ENCODE assay signal across 10 mouse cellular contexts in the genomic region with DNA sequence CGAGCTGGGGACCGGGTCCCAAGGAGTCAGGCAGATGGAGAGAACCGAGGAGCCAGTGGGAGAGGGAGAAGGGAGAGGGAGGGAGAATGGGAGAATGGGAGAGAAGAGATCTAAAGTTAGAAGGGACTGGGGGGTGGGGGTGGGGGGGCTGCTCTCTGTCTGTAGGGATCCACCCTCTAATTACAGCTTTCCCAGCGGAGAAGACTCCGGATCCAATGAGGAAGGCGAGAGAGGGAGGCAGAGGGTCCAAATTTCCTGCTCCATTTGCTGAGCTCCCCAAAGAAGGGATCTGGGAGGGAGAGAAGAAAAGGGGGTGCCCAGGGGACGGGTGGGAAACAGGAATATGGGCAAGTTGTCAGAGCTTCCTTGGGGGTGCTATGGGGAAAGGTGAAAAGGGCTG. TPM values are rescaled to one million over a fixed set of nuclear protein-coding genes. Genes with fewer than 3 reads are reported as not detected.
DNase-seq lines count a peak whose midpoint lies in the region; ATAC-seq and TF ChIP-seq lines count a peak whose summit lies in the region.
"Had no signal": no experiment of that assay in that cellular context is flagged by ENCODE, and none has a peak within 500 bp of the region (broad histone marks: within the 10 kb centered on the region; RNA-seq: fewer than 3 reads in every experiment).

No protein-coding gene starts in this region.

- ATAC-seq in liver, embryonic 11.5 days (replicated peaks; ENCODE audit: low FRiP score), result no peak
- ATAC-seq in liver, postnatal 0 days, result no peak
- ATAC-seq in forebrain, embryonic 12.5 days (ENCODE audit: low FRiP score), result no peak
- ATAC-seq in limb, embryonic 11.5 days (ENCODE audit: insufficient number of reproducible peaks, low FRiP score, low TSS enrichment, low read depth), result no peak
- ATAC-seq in neural tube, embryonic 15.5 days (ENCODE audit: low FRiP score), result no peak

- H3K9me3 ChIP-seq in liver, embryonic 11.5 days (ENCODE audit: control insufficient read depth, low read length), result no peaks in the 10 kb centered on the region
- no peaks in the 10 kb centered on the region for H3K9me3 ChIP-seq in liver, postnatal 0 days (ENCODE audit: low read length)
- H3K9me3 ChIP-seq in forebrain, embryonic 12.5 days, result no peaks in the 10 kb centered on the region
- H3K9me3 ChIP-seq in limb, embryonic 11.5 days (ENCODE audit: control insufficient read depth, low read length), result no peaks in the 10 kb centered on the region
- no peaks in the 10 kb centered on the region for H3K9me3 ChIP-seq in neural tube, embryonic 15.5 days (replicated peaks)

- no peak overlapping the region for H3K27ac ChIP-seq in liver, embryonic 11.5 days (ENCODE audit: low read depth, low read length)
- no peak overlapping the region for H3K27ac ChIP-seq in liver, postnatal 0 days (ENCODE audit: low read depth)
- no peak overlapping the region for H3K27ac ChIP-seq in forebrain, embryonic 12.5 days
- H3K27ac ChIP-seq in limb, embryonic 11.5 days (replicated peaks; ENCODE audit: low read depth, low read length), result no peak overlapping the region
- H3K27ac ChIP-seq in neural tube, embryonic 15.5 days (replicated peaks), result no peak overlapping the region

- no peaks in the 10 kb centered on the region for H3K36me3 ChIP-seq in liver, embryonic 11.5 days (ENCODE audit: control insufficient read depth, insufficient read depth, low read length)
- H3K36me3 ChIP-seq in liver, postnatal 0 days (replicated peaks; ENCODE audit: insufficient read depth, low read length), result no peaks in the 10 kb centered on the region
- H3K36me3 ChIP-seq in forebrain, embryonic 12.5 days (replicated peaks), result no peaks in the 10 kb centered on the region
- H3K36me3 ChIP-seq in limb, embryonic 11.5 days (ENCODE audit: control insufficient read depth, insufficient read depth, low read length), result no peaks in the 10 kb centered on the region
- no peaks in the 10 kb centered on the region for H3K36me3 ChIP-seq in neural tube, embryonic 15.5 days

- TF ChIP-seq CTCF in liver, postnatal 0 days (IDR thresholded peaks at IDR 0.05; ENCODE audit: low read depth), result no peak

- TF ChIP-seq EP300 in liver, postnatal 0 days (IDR thresholded peaks at IDR 0.05; ENCODE audit: low read depth), result no peak

- intact Hi-C loops in left cerebral cortex, postnatal 10 days (cut with DNase I), result no loop called here

- no peak for DNase-seq in liver, embryonic 11.5 days (ENCODE audit: low spot score)
- DNase-seq in liver, postnatal 0 days, result no peak
- no peak for DNase-seq in limb, embryonic 11.5 days (ENCODE audit: low spot score)
- no peak for DNase-seq in cerebellum, postnatal 4 days (ENCODE audit: low spot score in 2 of 2)
- no peak for DNase-seq in left cerebral cortex, postnatal 10 days (ENCODE audit: extremely low spot score in 1 of 2, low spot score in 2 of 2)
- DNase-seq in urinary bladder, postnatal 14 days (ENCODE audit: low spot score), result no peak
- DNase-seq: heart, postnatal 4 days; left cerebral cortex, postnatal 4 days had no signal

- H3K4me3 ChIP-seq in liver, embryonic 11.5 days (ENCODE audit: low read depth, low read length), result peak overlapping the region; percentile 5; the same call in 1 of the 2 replicates
- no peak overlapping the region for H3K4me3 ChIP-seq in liver, postnatal 0 days (ENCODE audit: low read depth, low read length)
- peak overlapping the region; percentile 28 for H3K4me3 ChIP-seq in forebrain, embryonic 12.5 days (replicated peaks)
- H3K4me3 ChIP-seq in limb, embryonic 11.5 days (ENCODE audit: low read depth, low read length), result peak overlapping the region; percentile 21; the same call in 1 of the 2 replicates
- peak overlapping the region; percentile 32; the same call in 1 of the 2 replicates for H3K4me3 ChIP-seq in neural tube, embryonic 15.5 days (replicated peaks)

- H3K4me1 ChIP-seq in liver, embryonic 11.5 days (replicated peaks; ENCODE audit: control insufficient read depth, insufficient read depth, low read length), result peaks cover 32% of the 10 kb centered on the region
- H3K4me1 ChIP-seq in liver, postnatal 0 days (ENCODE audit: insufficient read depth), result no peaks in the 10 kb centered on the region
- peaks cover 30% of the 10 kb centered on the region for H3K4me1 ChIP-seq in forebrain, embryonic 12.5 days
- H3K4me1 ChIP-seq in limb, embryonic 11.5 days (ENCODE audit: control insufficient read depth, insufficient read depth, low read length), result peaks cover 29% of the 10 kb centered on the region
- peaks cover 26% of the 10 kb centered on the region for H3K4me1 ChIP-seq in neural tube, embryonic 15.5 days

- 10% methylated on average over 7 of the region's 7 CpGs for WGBS in liver, embryonic 11.5 days
- WGBS in liver, postnatal 0 days (ENCODE audit: insufficient replicate concordance), result 27% methylated on average over 7 of the region's 7 CpGs
- WGBS in forebrain, embryonic 12.5 days, result 6% methylated on average over 7 of the region's 7 CpGs
- 5% methylated on average over 7 of the region's 7 CpGs for WGBS in limb, embryonic 11.5 days
- 12% methylated on average over 7 of the region's 7 CpGs for WGBS in neural tube, embryonic 15.5 days

- peak overlapping the region; percentile 41; the same call in 1 of the 2 replicates for H3K9ac ChIP-seq in liver, embryonic 11.5 days (ENCODE audit: low read depth, low read length)
- H3K9ac ChIP-seq in liver, postnatal 0 days (replicated peaks), result no peak overlapping the region
- peak overlapping the region; percentile 44; the same call in 1 of the 2 replicates for H3K9ac ChIP-seq in forebrain, embryonic 12.5 days
- no peak overlapping the region for H3K9ac ChIP-seq in limb, embryonic 11.5 days (ENCODE audit: low read length)
- H3K9ac ChIP-seq in neural tube, embryonic 15.5 days (replicated peaks), result no peak overlapping the region

- H3K4me2 ChIP-seq in liver, embryonic 11.5 days, result peak overlapping the region; percentile 59
- no peak overlapping the region for H3K4me2 ChIP-seq in liver, postnatal 0 days (ENCODE audit: low read depth, low read length)
- H3K4me2 ChIP-seq in forebrain, embryonic 12.5 days, result peak overlapping the region; percentile 53
- peak overlapping the region; percentile 36 for H3K4me2 ChIP-seq in limb, embryonic 11.5 days (ENCODE audit: low read depth, severe bottlenecking)
- peak overlapping the region; percentile 57 for H3K4me2 ChIP-seq in neural tube, embryonic 15.5 days

- peaks cover 55% of the 10 kb centered on the region for H3K27me3 ChIP-seq in liver, embryonic 11.5 days (replicated peaks; ENCODE audit: control insufficient read depth, insufficient read depth, low read length)
- H3K27me3 ChIP-seq in liver, postnatal 0 days (ENCODE audit: insufficient read depth, low read length), result peaks cover 55% of the 10 kb centered on the region
- peaks cover 79% of the 10 kb centered on the region for H3K27me3 ChIP-seq in forebrain, embryonic 12.5 days
- H3K27me3 ChIP-seq in limb, embryonic 11.5 days (ENCODE audit: control insufficient read depth, insufficient read depth, low read length), result no peaks in the 10 kb centered on the region
- peaks cover 28% of the 10 kb centered on the region for H3K27me3 ChIP-seq in neural tube, embryonic 15.5 days (replicated peaks)

RNA-seq across cellular contexts. Expression of a gene that starts 0.7 kb away (rescaled TPM):
- polyA plus RNA-seq in liver, embryonic 11.5 days (2014; fragmentation: Nextera tagmentation; extraction: Ambion mirVana), result 0.57 and 1.5 TPM in 2 replicates
- polyA plus RNA-seq in liver, postnatal 0 days (2015; fragmentation: Nextera tagmentation; extraction: Ambion mirVana), result not detected in 2 replicates
- 0.32 and 0.46 TPM in 2 replicates for polyA plus RNA-seq in forebrain, embryonic 12.5 days (2016; fragmentation: Nextera tagmentation; extraction: Ambion mirVana)
- polyA plus RNA-seq in limb, embryonic 11.5 days (2014; fragmentation: Nextera tagmentation; extraction: Ambion mirVana), result 1.7 and 2.3 TPM in 2 replicates
- 0.88 and 0.95 TPM in 2 replicates for polyA plus RNA-seq in neural tube, embryonic 15.5 days (2015; fragmentation: Nextera tagmentation; extraction: Ambion mirVana)
- total RNA-seq in left cerebral cortex, postnatal 10 days (2021), result under 1 TPM; 0.26 to 0.39 TPM
- total RNA-seq: heart, postnatal 4 days had no signal

RNA-seq across cellular contexts. Expression of a gene that starts 15.7 kb away (rescaled TPM):
- polyA plus RNA-seq in liver, embryonic 11.5 days (2014; fragmentation: Nextera tagmentation; extraction: Ambion mirVana), result 99.3 and 108 TPM in 2 replicates
- 15.6 and 18.8 TPM in 2 replicates for polyA plus RNA-seq in liver, postnatal 0 days (2015; fragmentation: Nextera tagmentation; extraction: Ambion mirVana)
- 75.0 and 78.2 TPM in 2 replicates for polyA plus RNA-seq in forebrain, embryonic 12.5 days (2016; fragmentation: Nextera tagmentation; extraction: Ambion mirVana)
- 115 and 116 TPM in 2 replicates for polyA plus RNA-seq in limb, embryonic 11.5 days (2014; fragmentation: Nextera tagmentation; extraction: Ambion mirVana)
- 30.4 and 49.7 TPM in 2 replicates for polyA plus RNA-seq in neural tube, embryonic 15.5 days (2015; fragmentation: Nextera tagmentation; extraction: Ambion mirVana)
- total RNA-seq in left cerebral cortex, postnatal 10 days (2021), result 10 to 100 TPM; 20.2 to 30.8 TPM

RNA-seq across cellular contexts. Expression of a gene that starts 34.7 kb away (rescaled TPM):
- polyA plus RNA-seq in liver, embryonic 11.5 days (2014; fragmentation: Nextera tagmentation; extraction: Ambion mirVana), result 97.0 and 104 TPM in 2 replicates
- polyA plus RNA-seq in liver, postnatal 0 days (2015; fragmentation: Nextera tagmentation; extraction: Ambion mirVana), result 28.1 and 30.8 TPM in 2 replicates
- 105 and 110 TPM in 2 replicates for polyA plus RNA-seq in forebrain, embryonic 12.5 days (2016; fragmentation: Nextera tagmentation; extraction: Ambion mirVana)
- 122 and 133 TPM in 2 replicates for polyA plus RNA-seq in limb, embryonic 11.5 days (2014; fragmentation: Nextera tagmentation; extraction: Ambion mirVana)
- polyA plus RNA-seq in neural tube, embryonic 15.5 days (2015; fragmentation: Nextera tagmentation; extraction: Ambion mirVana), result 83.7 and 96.4 TPM in 2 replicates
- total RNA-seq in left cerebral cortex, postnatal 10 days (2021), result 10 to 100 TPM; 48.0 to 53.3 TPM

RNA-seq across cellular contexts. Expression of a gene that starts 39.7 kb away (rescaled TPM):
- 9.7 and 10.6 TPM in 2 replicates for polyA plus RNA-seq in liver, embryonic 11.5 days (2014; fragmentation: Nextera tagmentation; extraction: Ambion mirVana)
- 2.8 and 2.9 TPM in 2 replicates for polyA plus RNA-seq in liver, postnatal 0 days (2015; fragmentation: Nextera tagmentation; extraction: Ambion mirVana)
- polyA plus RNA-seq in forebrain, embryonic 12.5 days (2016; fragmentation: Nextera tagmentation; extraction: Ambion mirVana), result 10.8 and 11.2 TPM in 2 replicates
- 11.8 and 13.3 TPM in 2 replicates for polyA plus RNA-seq in limb, embryonic 11.5 days (2014; fragmentation: Nextera tagmentation; extraction: Ambion mirVana)
- polyA plus RNA-seq in neural tube, embryonic 15.5 days (2015; fragmentation: Nextera tagmentation; extraction: Ambion mirVana), result 3.0 and 3.9 TPM in 2 replicates
- 10 to 100 TPM; 23.1 to 26.4 TPM for total RNA-seq in left cerebral cortex, postnatal 10 days (2021)

RNA-seq across cellular contexts. Expression of a gene that starts 40.3 kb away (rescaled TPM):
- polyA plus RNA-seq in liver, embryonic 11.5 days (2014; fragmentation: Nextera tagmentation; extraction: Ambion mirVana), result 236 and 254 TPM in 2 replicates
- polyA plus RNA-seq in liver, postnatal 0 days (2015; fragmentation: Nextera tagmentation; extraction: Ambion mirVana), result 172 and 179 TPM in 2 replicates
- polyA plus RNA-seq in forebrain, embryonic 12.5 days (2016; fragmentation: Nextera tagmentation; extraction: Ambion mirVana), result 352 and 355 TPM in 2 replicates
- 463 and 490 TPM in 2 replicates for polyA plus RNA-seq in limb, embryonic 11.5 days (2014; fragmentation: Nextera tagmentation; extraction: Ambion mirVana)
- 427 and 485 TPM in 2 replicates for polyA plus RNA-seq in neural tube, embryonic 15.5 days (2015; fragmentation: Nextera tagmentation; extraction: Ambion mirVana)
- 100 to 1,000 TPM; 344 to 355 TPM for total RNA-seq in left cerebral cortex, postnatal 10 days (2021)

Comparison
In these comparisons a context has a peak if more than half of its experiments do, and no peak if none do; other contexts are left out.
1. H3K9ac ChIP-seq: peak in liver, embryonic 11.5 days (single experiment) and forebrain, embryonic 12.5 days (single experiment); none in liver, postnatal 0 days (single experiment), limb, embryonic 11.5 days (single experiment) and neural tube, embryonic 15.5 days (single experiment).